Mouse (Mus musculus) olfactory bulb, adult 2 months (tissue): ENCODE results near the gene Sept5.

ENCODE experiments used
- CTCF ChIP-seq: fragments of 200-500 bp; IDR thresholded peaks from 2 replicates; pipeline ENCODE4 v1.5.1; 2012; ENCODE audit warnings: low read depth, mild to moderate bottlenecking, low read length, moderate library complexity; ENCODE audit not compliant: insufficient read depth
- POLR2A ChIP-seq: fragments of 200-500 bp; IDR thresholded peaks from 2 replicates; pipeline ENCODE4 v1.6.1; 2012; ENCODE audit warnings: mild to moderate bottlenecking, low read depth, low read length, moderate library complexity; ENCODE audit not compliant: insufficient read depth

DNA sequence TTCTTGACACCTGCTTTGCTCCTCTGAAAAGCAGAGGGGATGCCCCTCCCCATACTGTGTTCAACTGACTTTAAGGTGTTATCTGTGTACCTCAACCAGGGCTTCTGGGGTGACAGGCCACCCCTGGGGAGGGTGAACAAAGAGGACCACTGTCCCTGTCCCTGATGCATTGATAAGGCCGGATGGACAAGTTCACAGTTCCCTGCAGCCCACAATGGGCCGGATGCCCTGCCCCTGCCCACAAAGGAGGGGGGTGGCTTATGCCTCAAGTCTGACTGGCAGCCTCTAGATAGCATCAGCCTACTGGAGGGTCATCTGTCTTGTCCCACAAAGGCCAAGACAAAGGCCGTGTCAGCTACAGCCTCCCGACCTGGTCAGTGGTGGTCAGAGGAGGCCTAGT lies 10.6 kb downstream of the Sept5 start:
- TF ChIP-seq POLR2A (no peak), CTCF (no peak)
